Mouse (Mus musculus): ENCODE measurements at regions not wholly inside any gene's neighbourhood (a gene's known extent, or its start where the extent isn't known, plus 50 kb on each side); places are given as distances from the start of the nearest gene placed in this dataset.

GRCm38 (mm10) chr5:111892956-111893355 lies 159.2 kb downstream of the Gm26897 start:
- ATAC-seq: no peak
- Histone ChIP-seq H3K9ac (ENCODE audit: low read length) (no peak overlapping the region), H3K27me3 (replicated peaks; ENCODE audit: control insufficient read depth, insufficient read depth, low read length) (no peaks in the 10 kb centered on the region), H3K4me2 (ENCODE audit: low read length) (no peak overlapping the region), H3K9me3 (replicated peaks; ENCODE audit: control insufficient read depth, low read length) (no peaks in the 10 kb centered on the region), H3K4me1 (ENCODE audit: control insufficient read depth, insufficient read depth, low read length) (peaks cover 39% of the 10 kb centered on the region), H3K4me3 (ENCODE audit: low read depth, low read length) (no peak overlapping the region), H3K27ac (ENCODE audit: low read depth, low read length) (peak overlapping the region; percentile 88), H3K36me3 (ENCODE audit: control insufficient read depth, insufficient read depth, low read length) (no peaks in the 10 kb centered on the region)
- WGBS: 54% methylated on average over 3 of the region's 3 CpGs
- peak; percentile 32 for DNase-seq (ENCODE audit: low spot score)

- Histone ChIP-seq H3K27me3 (replicated peaks; ENCODE audit: control insufficient read depth, insufficient read depth, low read length) (no peaks in the 10 kb centered on the region), H3K36me3 (ENCODE audit: control insufficient read depth, insufficient read depth, low read length) (no peaks in the 10 kb centered on the region), H3K4me3 (ENCODE audit: low read depth, low read length) (no peak overlapping the region), H3K4me2 (ENCODE audit: low read length) (peak overlapping the region; percentile 40), H3K27ac (ENCODE audit: low read depth, low read length) (peak overlapping the region; percentile 88), H3K4me1 (ENCODE audit: control insufficient read depth, insufficient read depth, low read length) (peaks cover 49% of the 10 kb centered on the region), H3K9me3 (replicated peaks; ENCODE audit: control insufficient read depth, low read length) (no peaks in the 10 kb centered on the region), H3K9ac (ENCODE audit: low read length) (no peak overlapping the region)
- ATAC-seq (peak; percentile 94), DNase-seq (ENCODE audit: low spot score) (peak; percentile 97)
- WGBS: 0% methylated on average over 11 of the region's 11 CpGs
These were observed 160.2 kb downstream of the Gm26897 start for GRCm38 (mm10) chr5:111893905-111894311.

- Histone ChIP-seq H3K4me3 (ENCODE audit: low read depth, low read length) (no peak overlapping the region), H3K9me3 (replicated peaks; ENCODE audit: control insufficient read depth, low read length) (no peaks in the 10 kb centered on the region), H3K4me1 (ENCODE audit: control insufficient read depth, insufficient read depth, low read length) (peaks cover 46% of the 10 kb centered on the region), H3K9ac (ENCODE audit: low read length) (no peak overlapping the region), H3K4me2 (ENCODE audit: low read length) (no peak overlapping the region), H3K36me3 (ENCODE audit: control insufficient read depth, insufficient read depth, low read length) (no peaks in the 10 kb centered on the region), H3K27ac (ENCODE audit: low read depth, low read length) (no peak overlapping the region), H3K27me3 (replicated peaks; ENCODE audit: control insufficient read depth, insufficient read depth, low read length) (no peaks in the 10 kb centered on the region)
- DNase-seq (ENCODE audit: low spot score) (no peak), ATAC-seq (no peak)
- 66% methylated on average over 4 of the region's 4 CpGs for WGBS
These were observed 163.8 kb downstream of the Gm26897 start for GRCm38 (mm10) chr5:111897568-111897967.

GRCm38 (mm10) chr5:111898482-111898881 lies 164.8 kb downstream of the Gm26897 start:
- whole genome bisulfite sequencing: 26% methylated on average over 12 of the region's 12 CpGs
- H3K36me3 ChIP-seq (ENCODE audit: control insufficient read depth, insufficient read depth, low read length): no peaks in the 10 kb centered on the region
- DNase-seq (ENCODE audit: low spot score) (peak; percentile 52), ATAC-seq (no peak)
- no peaks in the 10 kb centered on the region for H3K27me3 ChIP-seq (replicated peaks; ENCODE audit: control insufficient read depth, insufficient read depth, low read length)
- H3K9me3 ChIP-seq (replicated peaks; ENCODE audit: control insufficient read depth, low read length): no peaks in the 10 kb centered on the region
- peak overlapping the region; percentile 65 for H3K27ac ChIP-seq (ENCODE audit: low read depth, low read length)
- peaks cover 41% of the 10 kb centered on the region for H3K4me1 ChIP-seq (ENCODE audit: control insufficient read depth, insufficient read depth, low read length)
- H3K4me3 ChIP-seq (ENCODE audit: low read depth, low read length): no peak overlapping the region
- peak overlapping the region; percentile 18; the same call in 1 of the 2 replicates for H3K9ac ChIP-seq (ENCODE audit: low read length)
- H3K4me2 ChIP-seq (ENCODE audit: low read length): no peak overlapping the region

GRCm38 (mm10) chr5:111901197-111901596 lies 167.5 kb downstream of the Gm26897 start:
- no peak overlapping the region for H3K4me3 ChIP-seq (ENCODE audit: low read depth, low read length)
- H3K9ac ChIP-seq (ENCODE audit: low read length): no peak overlapping the region
- H3K9me3 ChIP-seq (replicated peaks; ENCODE audit: control insufficient read depth, low read length): no peaks in the 10 kb centered on the region
- H3K27ac ChIP-seq (ENCODE audit: low read depth, low read length): no peak overlapping the region
- DNase-seq (ENCODE audit: low spot score): peak; percentile 18
- peaks cover 22% of the 10 kb centered on the region for H3K4me1 ChIP-seq (ENCODE audit: control insufficient read depth, insufficient read depth, low read length)
- ATAC-seq: no peak
- no peaks in the 10 kb centered on the region for H3K36me3 ChIP-seq (ENCODE audit: control insufficient read depth, insufficient read depth, low read length)
- WGBS: 41% methylated on average over 5 of the region's 5 CpGs
- no peak overlapping the region for H3K4me2 ChIP-seq (ENCODE audit: low read length)
- H3K27me3 ChIP-seq (replicated peaks; ENCODE audit: control insufficient read depth, insufficient read depth, low read length): no peaks in the 10 kb centered on the region

- no peaks in the 10 kb centered on the region for H3K9me3 ChIP-seq (replicated peaks; ENCODE audit: control insufficient read depth, low read length)
- H3K4me1 ChIP-seq (ENCODE audit: control insufficient read depth, insufficient read depth, low read length): peaks cover 22% of the 10 kb centered on the region
- no peaks in the 10 kb centered on the region for H3K36me3 ChIP-seq (ENCODE audit: control insufficient read depth, insufficient read depth, low read length)
- 22% methylated on average over 5 of the region's 5 CpGs for WGBS
- ATAC-seq (no peak), DNase-seq (ENCODE audit: low spot score) (peak; percentile 50)
- no peak overlapping the region for H3K9ac ChIP-seq (ENCODE audit: low read length)
- no peak overlapping the region for H3K4me2 ChIP-seq (ENCODE audit: low read length)
- no peak overlapping the region for H3K27ac ChIP-seq (ENCODE audit: low read depth, low read length)
- no peaks in the 10 kb centered on the region for H3K27me3 ChIP-seq (replicated peaks; ENCODE audit: control insufficient read depth, insufficient read depth, low read length)
- no peak overlapping the region for H3K4me3 ChIP-seq (ENCODE audit: low read depth, low read length)
These were observed 168.0 kb downstream of the Gm26897 start for GRCm38 (mm10) chr5:111901678-111902077.

- Histone ChIP-seq H3K4me2 (ENCODE audit: low read length) (no peak overlapping the region), H3K9me3 (replicated peaks; ENCODE audit: control insufficient read depth, low read length) (no peaks in the 10 kb centered on the region), H3K4me3 (ENCODE audit: low read depth, low read length) (no peak overlapping the region), H3K4me1 (ENCODE audit: control insufficient read depth, insufficient read depth, low read length) (peaks cover 36% of the 10 kb centered on the region), H3K36me3 (ENCODE audit: control insufficient read depth, insufficient read depth, low read length) (no peaks in the 10 kb centered on the region), H3K27me3 (replicated peaks; ENCODE audit: control insufficient read depth, insufficient read depth, low read length) (no peaks in the 10 kb centered on the region), H3K9ac (ENCODE audit: low read length) (no peak overlapping the region), H3K27ac (ENCODE audit: low read depth, low read length) (peak overlapping the region; percentile 35)
- WGBS: 41% methylated on average over 14 of the region's 14 CpGs
- ATAC-seq (peak; percentile 82), DNase-seq (ENCODE audit: low spot score) (peak; percentile 87)
These were observed 174.4 kb downstream of the Gm26897 start for GRCm38 (mm10) chr5:111908085-111908484.

- H3K27me3 ChIP-seq (replicated peaks; ENCODE audit: control insufficient read depth, insufficient read depth, low read length): no peaks in the 10 kb centered on the region
- DNase-seq (ENCODE audit: low spot score) (peak; percentile 64), ATAC-seq (no peak; the same call in 1 of the 2 replicates)
- peaks cover 49% of the 10 kb centered on the region for H3K4me1 ChIP-seq (ENCODE audit: control insufficient read depth, insufficient read depth, low read length)
- peak overlapping the region; percentile 70; the same call in 1 of the 2 replicates for H3K27ac ChIP-seq (ENCODE audit: low read depth, low read length)
- H3K4me3 ChIP-seq (ENCODE audit: low read depth, low read length): no peak overlapping the region
- H3K9me3 ChIP-seq (replicated peaks; ENCODE audit: control insufficient read depth, low read length): no peaks in the 10 kb centered on the region
- no peak overlapping the region for H3K9ac ChIP-seq (ENCODE audit: low read length)
- no peak overlapping the region for H3K4me2 ChIP-seq (ENCODE audit: low read length)
- WGBS: 50% methylated on average over 8 of the region's 8 CpGs
- no peaks in the 10 kb centered on the region for H3K36me3 ChIP-seq (ENCODE audit: control insufficient read depth, insufficient read depth, low read length)
These were observed 176.8 kb downstream of the Gm26897 start for GRCm38 (mm10) chr5:111910514-111910913.

GRCm38 (mm10) chr5:111913354-111913753 lies 179.6 kb downstream of the Gm26897 start:
- no peak for ATAC-seq
- Histone ChIP-seq H3K4me2 (ENCODE audit: low read length) (no peak overlapping the region), H3K9ac (ENCODE audit: low read length) (peak overlapping the region; percentile 37), H3K4me1 (ENCODE audit: control insufficient read depth, insufficient read depth, low read length) (peaks cover 51% of the 10 kb centered on the region), H3K4me3 (ENCODE audit: low read depth, low read length) (no peak overlapping the region), H3K36me3 (ENCODE audit: control insufficient read depth, insufficient read depth, low read length) (no peaks in the 10 kb centered on the region), H3K9me3 (replicated peaks; ENCODE audit: control insufficient read depth, low read length) (no peaks in the 10 kb centered on the region), H3K27me3 (replicated peaks; ENCODE audit: control insufficient read depth, insufficient read depth, low read length) (no peaks in the 10 kb centered on the region), H3K27ac (ENCODE audit: low read depth, low read length) (peak overlapping the region; percentile 87)
- 21% methylated on average over 7 of the region's 7 CpGs for WGBS
- DNase-seq (ENCODE audit: low spot score): peak; percentile 72
